Mouse (Mus musculus): Measurements from ENCODE around the gene Top2b. TPM values are rescaled to one million over a fixed set of nuclear protein-coding genes. Genes with fewer than 3 reads are reported as not detected.

The Top2b gene
- total RNA-seq, 2 experiments from 2014 or later = 51.0 to 67.2 TPM

Other genes starting within 250 kb of the Top2b start
- 10 to 100 TPM; 36.7 to 37.1 TPM for gene Ngly1, start 115.9 kb upstream of the Top2b start, total RNA-seq (2021)
- 10 to 100 TPM; 22.0 to 22.9 TPM for gene Oxsm, start 115.4 kb upstream of the Top2b start, total RNA-seq (2021)